Mouse (Mus musculus) cerebellum, postnatal 25 days (tissue): ENCODE results near the gene Tmem200b.

Experiments
- DNase-seq, 2 experiments: peaks; one replicate each; pipeline ENCODE4 v3.0.0; 2021; ENCODE audit warnings: mixed read lengths in 2 of 2

Tmem200b gene

DNA sequence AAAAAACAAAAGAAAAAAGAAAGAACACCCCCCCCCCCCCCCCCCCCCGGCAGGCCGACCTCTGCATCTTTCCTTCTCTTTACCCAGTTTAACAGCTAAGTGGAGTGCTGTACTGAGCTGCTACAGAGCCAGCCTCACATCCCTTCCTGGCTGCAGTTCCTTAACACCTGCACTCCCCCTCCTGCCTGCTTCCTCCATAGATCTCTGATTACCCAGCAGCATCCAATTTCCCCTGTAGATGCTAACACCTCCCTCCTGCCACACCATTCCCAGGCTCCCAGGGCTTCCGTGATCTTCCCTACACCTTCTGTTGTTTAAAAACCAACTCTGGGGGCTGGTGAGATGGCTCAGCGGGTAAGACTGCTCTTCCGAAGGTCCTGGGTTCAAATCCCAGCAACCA lies 10.1 kb upstream of the Tmem200b start:
- no peak for DNase-seq

DNA sequence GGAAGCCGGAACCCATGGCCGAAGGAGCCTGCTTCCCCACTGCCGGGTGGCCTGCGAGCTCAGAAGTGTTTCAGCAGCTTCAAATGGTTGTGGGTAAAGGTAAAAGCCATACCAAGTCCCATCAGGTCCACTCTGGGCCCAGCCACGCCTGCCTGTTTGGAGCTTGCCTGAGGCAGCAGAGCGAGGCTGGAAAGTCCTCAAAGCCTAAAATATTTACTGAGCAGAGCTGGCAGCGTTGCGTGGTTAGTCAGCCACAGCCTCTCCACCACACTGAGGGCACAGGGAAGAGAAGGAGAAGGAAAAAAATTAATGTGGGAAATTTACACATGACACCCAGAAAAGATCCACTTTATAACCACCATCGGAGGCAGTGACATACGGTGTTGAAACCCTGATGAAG lies 8.0 kb upstream of the Tmem200b start:
- DNase-seq, result no peak

DNA sequence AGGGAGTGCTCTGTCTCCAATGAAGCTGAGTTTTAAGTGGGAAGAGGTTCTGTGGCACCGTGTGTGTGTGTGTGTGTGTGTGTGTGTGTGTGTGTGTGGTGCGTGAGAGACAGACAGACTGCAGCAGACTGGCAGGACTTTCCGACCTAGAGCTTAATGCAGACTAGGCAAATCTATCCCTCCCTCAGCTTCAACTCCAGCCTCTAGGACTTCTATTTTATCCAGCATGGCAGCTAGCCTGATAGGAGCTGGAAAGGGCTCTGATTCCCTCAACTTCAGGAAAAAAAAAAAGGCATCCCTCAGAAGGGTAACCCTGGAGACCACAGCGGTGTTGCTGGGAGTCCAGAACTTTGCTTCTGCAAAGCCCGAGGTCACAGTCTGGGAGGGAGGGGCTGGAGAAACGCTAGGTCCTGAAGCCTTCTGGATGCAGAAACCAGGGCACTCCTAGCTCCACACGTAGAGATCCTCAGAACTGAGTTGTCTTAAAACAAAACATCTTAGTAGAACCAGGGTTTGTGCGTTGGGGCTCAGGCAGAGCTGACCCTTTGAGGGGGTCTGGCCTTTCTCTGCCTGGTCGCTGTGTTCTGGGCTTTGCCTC lies 7.4 kb upstream of the Tmem200b start:
- no peak for DNase-seq

DNA sequence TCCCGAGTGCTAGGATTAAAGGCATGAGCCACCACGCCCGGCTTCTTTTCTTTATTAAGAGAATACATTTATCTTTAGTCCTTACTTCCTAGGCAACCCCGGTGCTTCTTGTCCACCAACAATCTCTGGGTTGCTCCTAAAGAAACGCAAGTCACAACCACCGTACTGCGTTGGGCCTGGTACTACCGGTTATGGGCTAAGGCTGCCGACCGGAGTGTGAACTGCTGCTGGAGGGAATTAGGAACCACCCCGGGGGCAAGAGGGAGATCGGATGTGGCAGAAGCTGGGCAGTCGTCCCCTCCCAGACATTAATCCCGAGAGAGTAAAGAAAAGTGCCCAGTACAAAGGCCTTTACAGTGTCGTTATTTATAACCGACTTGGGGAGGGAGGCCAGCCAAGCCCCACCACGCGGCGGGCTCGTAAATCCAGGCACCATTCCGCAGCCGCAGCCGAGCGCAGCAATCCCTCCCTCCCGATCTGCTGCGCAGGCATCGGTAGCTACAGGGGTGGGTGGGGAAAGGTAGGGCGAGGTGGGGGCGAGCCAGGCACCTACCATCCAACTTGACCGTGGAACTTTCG lies 6.6 kb upstream of the Tmem200b start:
- peak in 1 of 2 experiments; percentile 47 for DNase-seq

DNA sequence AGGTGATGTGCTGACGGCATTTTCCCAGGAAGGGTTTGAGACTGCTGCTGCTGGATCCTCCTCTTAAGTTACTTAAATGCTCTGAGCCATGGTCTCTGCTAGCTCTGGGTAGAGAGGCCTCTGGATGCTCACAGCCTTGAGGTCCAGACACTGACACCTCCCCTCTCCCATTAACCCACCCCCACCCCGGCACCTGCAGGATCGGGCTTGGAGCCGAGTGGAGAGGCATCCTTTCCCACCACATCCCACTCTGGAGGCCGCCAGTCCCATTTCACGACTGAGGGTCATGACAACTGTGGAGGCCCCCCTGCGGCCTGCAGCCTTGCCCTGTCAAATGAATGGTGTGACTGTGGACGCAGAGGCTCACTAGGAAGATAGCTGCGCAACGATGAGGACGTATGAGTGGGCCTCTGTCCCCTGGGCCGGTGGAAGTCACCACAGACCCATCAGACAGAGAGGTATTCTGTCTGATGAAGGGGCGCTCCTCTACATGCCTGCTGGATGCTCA lies 5.7 kb upstream of the Tmem200b start:
- DNase-seq, result no peak

DNA sequence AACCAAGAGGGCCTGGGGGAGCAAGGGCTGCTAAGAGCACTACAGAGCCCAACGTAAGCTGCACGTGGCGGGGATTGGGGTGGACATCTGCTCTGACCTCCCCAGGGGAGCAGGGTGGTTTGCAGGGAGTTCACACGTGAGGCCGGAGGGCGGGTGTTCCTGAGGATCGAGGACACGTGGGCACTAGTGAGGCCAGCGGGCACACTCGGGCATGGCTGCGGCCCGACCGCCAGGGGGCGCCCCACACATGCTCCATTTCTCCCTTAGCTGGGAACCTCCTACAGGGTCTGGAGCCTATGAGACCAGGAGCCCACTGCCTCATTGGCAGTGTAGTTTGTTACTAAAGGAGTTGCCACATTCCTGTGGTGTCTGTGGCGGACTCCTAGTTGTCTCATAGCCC lies 5.1 kb upstream of the Tmem200b start:
- DNase-seq, result peak; percentile 76 to 84

DNA sequence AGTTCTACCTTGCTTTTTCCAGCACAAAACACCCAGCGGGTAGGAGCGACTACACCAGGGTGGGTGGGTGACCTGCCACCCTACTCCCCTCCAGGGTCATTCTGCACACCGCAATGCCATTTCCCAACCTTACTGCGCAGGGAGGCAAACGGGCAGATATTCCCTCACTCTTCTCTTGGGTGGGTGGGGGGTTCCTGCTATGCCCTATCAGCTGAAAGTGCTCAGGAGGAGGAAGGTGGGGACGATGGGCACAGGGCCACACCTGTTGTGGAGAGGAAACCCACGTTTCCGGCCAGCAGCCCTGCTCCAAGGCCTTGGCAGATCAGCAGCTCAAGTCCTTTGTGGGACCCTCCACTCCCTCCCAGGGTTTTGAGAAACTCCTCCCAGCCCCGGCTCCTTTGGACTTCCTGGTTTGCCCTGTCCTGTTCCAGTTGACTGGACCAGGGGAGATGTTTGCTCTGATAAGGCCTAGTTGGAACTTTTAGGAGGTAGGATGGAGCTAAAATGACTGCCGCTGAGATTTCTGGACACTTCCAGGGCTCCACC lies 4.5 kb upstream of the Tmem200b start:
- DNase-seq, result no peak

DNA sequence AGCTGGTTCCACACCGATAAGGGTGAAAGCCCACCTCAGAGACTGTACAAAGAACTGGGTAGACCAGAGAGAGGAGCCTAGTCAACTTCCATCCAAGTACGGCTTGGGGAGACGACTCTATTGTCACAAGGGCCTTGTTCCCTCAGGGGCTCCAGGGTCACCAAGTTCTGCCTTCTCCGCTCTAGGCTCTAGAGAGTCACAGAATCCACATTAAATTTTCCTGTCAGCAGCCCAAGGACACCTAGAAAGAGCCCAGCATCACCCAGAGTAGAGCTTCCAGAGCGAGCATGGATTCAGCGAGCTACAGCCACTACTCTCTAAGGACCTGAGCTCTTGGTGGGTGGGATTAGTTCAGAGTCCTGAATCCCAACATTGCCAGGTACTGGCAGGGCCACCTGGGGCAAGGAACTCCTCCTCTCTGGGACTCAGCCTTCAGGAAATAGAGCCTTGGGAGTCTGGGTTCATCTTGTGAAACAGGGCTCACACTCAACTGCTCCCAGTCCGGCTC lies 3.5 kb upstream of the Tmem200b start:
- no peak for DNase-seq

DNA sequence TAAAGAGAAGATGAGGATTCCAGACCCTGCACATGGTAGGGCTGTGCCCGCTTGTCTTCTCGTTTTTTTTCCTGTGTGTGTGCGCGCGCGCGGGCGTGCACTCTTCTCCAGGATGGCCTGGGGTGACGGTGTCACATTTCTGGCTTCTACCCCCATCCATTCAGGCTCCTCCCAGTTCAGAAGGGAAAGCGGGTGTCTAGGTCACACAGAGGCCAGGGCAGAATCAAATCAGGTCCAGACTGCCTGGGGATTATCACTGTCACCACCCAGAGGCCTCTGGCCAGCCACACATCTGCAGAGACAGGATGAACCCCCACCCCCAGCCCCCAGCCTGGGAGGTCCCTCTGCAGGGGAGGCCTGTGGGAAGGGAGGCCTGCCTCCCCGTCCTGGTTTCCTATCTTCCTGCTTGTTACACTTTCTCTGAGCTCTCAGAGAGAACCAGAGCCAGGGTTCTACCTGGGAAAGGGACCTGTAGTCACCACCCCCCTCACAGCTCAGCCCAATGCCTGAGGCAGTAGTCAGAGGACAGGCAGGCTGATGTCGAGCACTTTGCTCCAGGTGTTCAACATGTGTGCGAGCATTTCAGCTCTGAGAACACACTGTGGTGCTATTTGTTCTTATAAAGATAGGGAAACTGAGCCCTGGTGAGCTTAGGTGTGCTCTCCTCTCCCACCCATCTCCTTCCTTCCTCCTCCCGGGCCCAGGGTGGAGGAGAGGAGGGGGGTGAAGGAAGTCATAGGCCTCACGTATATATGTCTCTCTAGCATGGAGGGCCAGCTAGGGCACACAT lies 2.7 kb upstream of the Tmem200b start:
- DNase-seq, result no peak

DNA sequence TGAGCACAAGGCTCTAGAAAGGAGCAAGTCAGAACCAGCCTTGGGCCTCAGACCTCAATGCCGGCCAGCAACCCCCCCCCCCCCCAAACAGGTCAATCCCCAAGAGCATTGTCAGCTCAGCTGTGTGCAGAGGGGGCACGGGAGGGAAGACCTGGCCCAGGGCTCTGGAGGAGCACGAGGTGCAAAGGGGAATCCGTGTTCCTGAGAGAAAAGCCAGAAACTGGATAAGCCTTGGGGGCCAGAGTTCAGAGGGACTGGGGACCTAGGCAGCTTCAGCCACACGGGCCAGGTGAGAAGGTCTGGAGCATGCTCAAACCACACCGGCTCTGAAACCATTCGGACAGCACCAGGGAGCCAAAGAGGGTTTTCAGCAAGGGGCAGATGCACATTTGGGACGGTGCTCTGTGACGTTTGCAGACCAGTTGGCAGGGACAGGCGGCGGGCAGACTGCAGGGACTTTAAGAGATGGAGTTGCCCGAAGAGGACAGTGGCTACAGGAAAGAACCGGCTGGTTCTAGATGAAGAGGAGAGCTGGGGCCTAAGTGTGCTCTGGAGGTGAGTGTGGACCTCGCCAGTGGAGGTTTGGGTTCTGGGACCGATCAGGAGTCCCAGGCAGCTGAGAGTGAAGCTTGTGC lies 1.9 kb upstream of the Tmem200b start:
- DNase-seq, result no peak

DNA sequence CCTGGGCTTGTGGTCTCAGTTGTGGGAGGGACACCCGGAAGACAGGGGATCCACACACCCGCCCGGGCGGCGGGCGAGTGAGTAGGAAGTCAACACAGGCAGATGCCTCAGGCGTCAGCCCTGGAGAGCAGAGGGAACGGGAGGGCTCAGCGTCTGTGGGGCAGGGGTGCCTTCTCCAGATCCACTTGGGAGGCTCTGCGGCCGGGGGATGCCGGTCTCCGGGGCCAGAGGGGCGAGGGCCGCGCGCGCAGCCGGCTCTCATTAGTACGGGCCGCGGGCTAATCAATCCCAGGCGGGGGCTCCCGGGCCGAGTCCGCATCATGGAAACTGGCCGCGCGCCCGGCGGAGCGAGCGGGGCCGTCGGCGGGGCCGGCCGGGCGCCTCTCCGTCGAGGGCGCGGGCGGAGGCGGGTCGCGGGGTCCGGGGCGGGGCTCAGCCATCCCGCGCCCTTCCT lies 1.4 kb upstream of the Tmem200b start:
- no peak for DNase-seq

DNA sequence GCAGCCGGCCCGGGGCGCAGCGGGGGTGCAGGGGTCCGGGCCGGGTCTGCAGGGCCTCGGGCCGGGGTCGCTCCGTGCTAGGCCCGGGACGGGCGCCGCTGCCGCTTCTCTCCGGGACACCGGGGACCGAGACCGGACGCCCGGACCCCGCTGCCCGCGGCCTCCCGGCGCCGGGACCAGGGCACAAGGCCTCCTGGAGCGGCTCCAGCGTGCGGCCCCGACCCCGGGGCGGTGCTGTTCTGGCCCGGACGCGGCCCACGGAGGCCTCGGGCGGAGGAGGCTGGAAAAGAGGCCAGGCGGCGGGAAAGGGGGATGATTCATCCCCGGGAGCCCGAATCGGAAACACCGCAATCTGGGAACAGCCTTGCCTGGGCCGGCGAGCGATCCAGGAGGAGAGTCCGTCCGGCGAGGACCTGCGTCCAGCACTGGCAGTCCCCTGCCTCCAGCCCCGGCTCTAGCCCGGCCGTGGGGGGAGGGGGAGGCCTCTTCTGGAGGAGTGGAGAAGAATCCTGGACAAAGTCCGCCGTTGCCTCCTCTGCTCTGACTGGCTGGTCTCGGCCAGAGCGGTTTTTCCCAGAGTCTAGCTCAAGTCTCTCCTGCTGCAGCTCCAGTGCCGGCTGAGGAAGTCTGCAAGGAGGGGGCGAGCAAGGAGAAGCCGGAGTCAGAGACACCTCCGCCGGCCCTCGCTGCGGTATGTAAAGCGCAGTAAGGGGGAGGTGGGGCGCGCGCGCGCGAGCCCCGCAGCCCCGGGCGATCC lies 798 bp upstream of the Tmem200b start:
- DNase-seq, result peak; percentile 45 to 57

DNA sequence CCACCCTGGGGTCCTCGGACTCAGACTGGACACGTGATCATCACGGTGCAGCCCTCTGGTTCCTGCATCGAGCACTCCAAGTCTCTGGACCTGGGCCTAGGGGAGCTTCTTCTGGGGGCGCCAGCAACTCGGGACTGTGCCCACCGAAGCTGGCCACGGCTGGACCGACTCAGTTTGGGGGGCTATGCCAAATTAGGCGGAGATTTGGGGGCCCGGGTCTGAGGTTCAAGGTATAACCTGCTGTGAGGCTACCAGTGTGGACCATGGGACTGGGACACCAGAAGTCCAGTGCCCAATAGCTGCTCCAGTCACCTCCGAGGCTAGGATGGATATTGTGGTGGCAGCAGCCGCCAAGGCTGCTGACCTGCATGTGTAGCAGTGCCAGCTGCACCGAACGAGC lies 833 bp downstream of the Tmem200b start:
- no peak for DNase-seq

DNA sequence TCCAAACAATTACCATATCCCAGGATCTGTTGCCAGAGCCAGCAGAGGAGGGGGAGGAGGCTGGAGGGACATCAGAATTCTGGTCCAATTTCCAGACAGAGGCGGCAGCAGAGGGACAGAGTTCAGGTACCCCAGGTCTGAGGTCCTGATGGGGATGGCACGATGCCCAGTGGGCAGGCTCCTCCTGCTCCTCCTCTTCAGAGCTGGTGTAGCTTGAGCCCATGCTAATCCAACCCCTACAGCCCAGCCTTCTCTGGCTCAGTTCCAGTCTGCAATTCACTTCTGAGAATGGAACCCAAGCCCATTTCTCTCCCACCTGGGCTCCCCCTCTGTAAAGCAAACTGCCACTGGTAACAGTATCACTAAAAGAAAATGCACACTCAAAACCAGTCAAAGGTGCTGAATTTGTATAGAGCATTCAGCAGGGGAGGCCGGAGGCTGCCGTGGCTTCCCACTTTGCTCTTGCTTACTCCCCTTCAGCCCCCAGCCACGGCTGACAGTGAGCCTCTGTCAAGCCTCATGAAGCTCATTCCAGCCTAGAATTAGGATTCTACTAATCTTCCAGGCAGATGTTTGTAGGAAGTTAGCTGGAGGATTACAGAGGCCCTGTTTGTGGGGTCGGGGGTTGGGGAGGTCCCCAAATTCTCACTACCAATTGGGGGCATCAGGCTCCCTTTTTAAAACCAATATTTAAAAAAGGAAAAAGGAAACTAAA lies 2.7 kb downstream of the Tmem200b start:
- DNase-seq, result peak in 1 of 2 experiments; percentile 53

DNA sequence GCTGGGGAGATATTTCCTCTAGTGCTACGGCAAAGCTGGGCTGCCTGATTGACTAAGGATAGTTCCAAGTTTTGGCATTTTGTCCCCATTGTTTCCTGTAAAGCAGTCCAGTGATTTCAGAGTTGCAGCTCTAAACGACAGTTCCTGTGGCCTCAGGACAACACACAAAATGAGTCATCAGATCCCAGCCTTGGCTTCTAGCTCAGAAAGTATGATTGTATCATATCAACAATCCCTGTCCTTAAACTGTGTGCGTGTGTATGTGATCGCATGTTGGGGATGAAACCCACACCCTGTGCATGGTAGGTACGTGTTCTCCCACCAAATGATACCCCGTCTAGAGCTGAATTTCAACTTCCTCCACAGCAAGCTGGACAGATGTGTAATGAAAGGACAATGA lies 7.6 kb downstream of the Tmem200b start:
- DNase-seq, result no peak

DNA sequence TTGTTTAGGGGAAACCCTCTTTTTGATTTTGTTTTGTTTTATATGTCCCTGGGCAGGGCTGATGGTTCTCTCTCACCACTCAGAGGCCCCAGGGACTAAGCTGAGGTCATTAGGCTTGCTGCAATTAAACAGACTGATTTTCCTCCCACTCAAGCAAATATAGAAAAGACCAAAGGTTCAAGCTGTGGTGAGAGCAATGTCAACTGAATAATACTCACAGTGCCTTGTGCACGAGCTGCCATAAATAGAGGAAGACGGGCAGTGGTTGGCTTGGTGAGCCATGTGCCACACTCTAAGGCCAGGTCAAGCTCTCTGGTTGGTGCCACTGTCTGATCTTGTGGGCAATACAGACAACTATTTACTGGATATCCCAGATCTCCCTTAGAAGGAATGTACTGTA lies 17.9 kb downstream of the Tmem200b start:
- no peak for DNase-seq

DNA sequence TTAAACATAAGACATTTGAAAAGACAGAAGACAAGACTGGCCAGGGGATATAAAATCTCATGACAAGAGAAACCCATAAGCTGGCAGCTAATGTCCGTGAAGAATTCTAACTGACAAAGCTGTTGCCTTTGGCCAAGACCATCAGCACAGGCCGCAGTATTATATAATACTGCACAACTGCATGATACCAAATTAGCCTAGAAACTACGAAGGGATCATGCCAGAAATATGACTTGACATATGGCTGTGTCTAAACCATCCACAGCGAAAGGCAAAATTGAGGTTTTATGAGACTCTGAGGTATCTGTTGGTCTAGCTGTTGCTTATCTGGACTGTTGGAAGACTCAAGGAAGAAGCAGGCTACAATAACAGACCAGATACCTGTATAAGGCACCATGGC lies 19.3 kb downstream of the Tmem200b start:
- DNase-seq, result peak in 1 of 2 experiments; percentile 34

DNA sequence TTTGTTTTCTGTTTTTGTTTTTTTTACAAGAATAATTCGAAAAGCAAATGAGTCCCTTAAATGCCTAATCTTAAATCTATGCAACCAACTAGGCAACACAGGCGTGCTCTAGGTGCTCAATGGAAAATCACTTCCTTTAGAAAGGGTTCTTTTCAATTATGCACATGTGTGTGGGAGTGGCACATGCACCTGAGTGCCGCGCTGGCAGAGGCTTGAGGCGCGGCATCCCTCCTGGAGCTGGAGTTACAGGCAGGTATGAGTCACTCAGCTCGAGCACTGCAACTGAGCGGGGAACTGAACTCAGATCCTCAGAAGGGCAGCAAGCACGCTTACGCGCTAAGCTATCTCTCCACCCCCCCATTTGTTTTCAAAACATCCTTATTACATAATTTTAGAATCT lies 26.3 kb downstream of the Tmem200b start:
- no peak for DNase-seq

DNA sequence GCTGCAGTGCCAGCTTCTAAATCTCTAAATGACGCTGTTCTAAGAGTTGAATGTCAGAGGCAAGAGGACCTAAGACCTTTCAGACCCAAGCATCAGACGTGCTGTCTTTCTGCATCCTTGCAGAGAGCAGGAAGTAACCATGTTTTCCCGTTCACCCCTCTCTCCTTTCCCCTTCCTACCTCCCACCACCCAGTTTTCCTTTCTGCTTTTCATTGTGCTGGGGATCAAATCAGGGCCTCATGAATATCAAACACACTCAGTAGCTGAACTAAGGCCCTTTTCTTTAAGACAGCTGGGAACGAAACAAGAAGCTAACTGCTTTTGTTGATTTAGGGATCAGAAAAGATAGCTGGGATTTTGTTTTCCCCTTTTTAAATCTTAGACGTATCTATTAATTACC lies 28.3 kb downstream of the Tmem200b start:
- no peak for DNase-seq

DNA sequence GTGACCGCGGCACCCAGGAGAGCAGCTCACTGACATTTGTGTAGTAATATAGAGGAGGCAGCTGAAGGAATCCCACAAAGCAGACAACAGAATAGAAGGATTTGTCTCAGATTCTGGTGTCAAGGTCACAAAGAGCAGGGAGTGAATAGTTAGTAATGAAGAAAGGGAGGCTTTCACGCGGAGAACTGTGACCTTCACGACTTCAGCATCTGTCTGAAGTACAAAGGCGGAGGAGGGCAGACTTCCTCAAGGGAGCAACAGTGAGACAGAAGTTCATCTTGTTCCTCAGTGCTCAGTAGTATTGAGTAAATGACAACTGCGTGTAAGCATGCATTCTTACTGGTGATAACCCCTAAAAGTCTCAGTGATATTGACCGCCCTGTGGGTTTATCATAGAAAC lies 29.1 kb downstream of the Tmem200b start:
- no peak for DNase-seq

DNA sequence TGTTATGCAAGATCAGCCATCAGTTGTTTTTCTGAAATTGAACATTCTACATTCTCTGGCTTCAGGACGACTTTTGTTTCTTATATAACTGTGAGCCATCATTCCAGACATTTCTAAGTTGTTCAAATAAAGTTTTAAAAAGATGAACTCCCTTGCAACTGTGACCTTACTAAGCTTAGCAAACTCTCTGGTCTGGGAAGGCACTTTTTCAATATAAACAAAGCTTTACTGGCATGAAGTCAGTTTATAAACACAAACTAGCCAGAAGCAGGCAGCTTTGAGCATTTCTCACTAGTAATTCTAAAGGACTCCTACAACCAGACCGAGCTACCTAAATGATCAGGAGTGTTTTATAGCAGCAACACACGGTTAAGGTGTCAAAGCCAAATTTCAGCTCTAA lies 35.6 kb downstream of the Tmem200b start:
- DNase-seq, result no peak

DNA sequence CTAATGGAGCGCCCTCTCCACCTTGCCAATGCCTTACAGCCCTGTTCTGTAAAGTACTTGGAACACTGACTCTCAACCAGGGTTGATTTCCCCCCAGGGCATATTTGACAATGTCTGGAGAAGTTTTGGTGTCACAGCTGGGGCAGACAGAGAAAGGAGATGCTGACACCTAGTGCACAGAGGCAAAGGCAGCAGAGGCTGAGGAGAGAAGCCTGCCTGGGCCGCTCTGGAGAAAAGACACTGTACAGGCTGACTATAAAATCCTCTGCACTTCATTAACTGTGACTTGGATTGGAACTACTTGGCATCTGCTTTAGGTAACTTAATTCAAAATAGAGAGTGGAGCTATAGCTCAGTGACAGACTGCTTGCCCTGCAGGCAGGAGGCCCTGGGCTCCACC lies 47.3 kb downstream of the Tmem200b start:
- no peak for DNase-seq
